Mouse (Mus musculus): ENCODE measurements around the gene Rdh14. TPM values are rescaled to one million over a fixed set of nuclear protein-coding genes. Genes with fewer than 3 reads are reported as not detected.

The Rdh14 gene
- total RNA-seq (2012; rRNA removed): 10.9 and 11.0 TPM in 2 replicates
- 10 to 100 TPM in 1 of 2 experiments, not detected in 1; 12.9 TPM for polyA plus RNA-seq (2012; ENCODE audit: insufficient read depth in 1 of 2, insufficient read length in 2 of 2, low read depth in 1 of 2, low replicate concordance in 2 of 2, missing spikeins in 1 of 2)

DNA sequence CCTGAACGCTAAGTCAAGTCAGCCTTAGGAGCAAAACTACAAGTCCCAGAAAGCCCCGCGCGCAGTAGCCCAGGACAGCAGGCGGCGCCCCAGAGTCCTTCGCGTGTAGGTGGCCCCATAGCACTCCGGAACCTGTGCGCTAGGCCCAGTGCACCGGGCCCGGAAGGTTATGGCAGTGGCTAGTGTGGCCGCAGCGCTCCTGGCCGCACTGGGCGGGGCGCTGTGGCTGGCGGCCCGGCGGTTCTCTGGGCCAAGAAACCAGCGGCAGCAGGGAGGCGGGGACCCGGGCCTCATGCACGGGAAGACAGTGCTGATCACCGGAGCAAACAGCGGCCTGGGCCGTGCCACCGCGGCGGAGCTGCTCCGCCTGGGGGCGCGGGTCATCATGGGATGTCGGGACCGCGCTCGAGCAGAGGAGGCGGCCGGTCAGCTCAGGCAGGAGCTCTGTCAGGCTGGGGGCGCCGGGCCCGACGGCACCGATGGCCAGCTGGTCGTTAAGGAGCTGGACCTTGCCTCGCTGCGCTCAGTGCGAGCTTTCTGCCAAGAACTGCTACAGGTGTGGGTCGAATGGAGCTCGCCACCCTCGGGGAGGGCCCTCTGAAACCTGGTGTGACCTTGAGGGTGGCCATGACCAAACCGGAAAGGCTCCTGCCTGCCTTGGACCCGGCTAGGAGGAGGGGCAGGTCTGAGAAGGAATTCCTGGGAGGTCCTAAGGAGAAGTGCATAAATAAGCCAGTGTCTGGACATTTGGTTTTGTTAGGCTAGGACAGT, at the start of gene Rdh14:
TSS of gene Rdh14 (plus strand) at position 102 of the 771 bp plus-strand sequence.
- no peaks in the 10 kb centered on the region for H3K9me3 ChIP-seq (replicated peaks; ENCODE audit: insufficient read depth, low read length)
- peak within 1 kb of the TSS; percentile 56 for H3K27ac ChIP-seq (ENCODE audit: control insufficient read depth, low read depth, low read length)
- peaks cover 0 to 10% of the 10 kb centered on the region in 2 experiments; a peak in 2 of 4 replicates for H3K36me3 ChIP-seq (ENCODE audit: control insufficient read depth in 1 of 2, insufficient read depth in 2 of 2, low read length in 2 of 2)
- peak within 1 kb of the TSS; percentile 94 for H3K9ac ChIP-seq (ENCODE audit: control insufficient read depth, low read depth, low read length, poor library complexity, severe bottlenecking)
- TF ChIP-seq MXI1 (IDR thresholded peaks at IDR 0.05; ENCODE audit: low read depth, low read length) (0 out of 2 replicates have a peak, but pooled peaks have one; percentile 25), UBTF (IDR thresholded peaks at IDR 0.05; ENCODE audit: borderline replicate concordance, insufficient read depth, low read depth, low read length) (no peak), ZMIZ1 (IDR thresholded peaks at IDR 0.05; ENCODE audit: low read depth, low read length) (no peak), CHD2 (IDR thresholded peaks at IDR 0.05; ENCODE audit: low read length) (no peak), RCOR1 (IDR thresholded peaks at IDR 0.05; ENCODE audit: low read depth, low read length) (no peak), USF2 (IDR thresholded peaks at IDR 0.05; ENCODE audit: borderline replicate concordance in 1 of 2, insufficient read depth in 1 of 2, low read depth in 1 of 2, low read length in 2 of 2) (no peak), ELF1 (IDR thresholded peaks at IDR 0.05; ENCODE audit: low read depth, low read length) (peak; percentile 92), MYB (IDR thresholded peaks at IDR 0.05; ENCODE audit: low read depth, low read length) (no peak), SIN3A (IDR thresholded peaks at IDR 0.05; ENCODE audit: low read length) (peak; percentile 73), KAT2A (conservative IDR thresholded peaks at IDR 0.05; ENCODE audit: low read depth, low read length) (peak; percentile 88), POLR2AphosphoS5 (IDR thresholded peaks at IDR 0.05; ENCODE audit: borderline replicate concordance, low read depth, low read length) (no peak), MAZ (IDR thresholded peaks at IDR 0.05; ENCODE audit: low read depth, low read length) (no peak), NRF1 (IDR thresholded peaks at IDR 0.05; ENCODE audit: insufficient read depth, low read depth, low read length, poor library complexity, severe bottlenecking) (peak; percentile 35; the same call in 1 of the 2 replicates), EP300 (IDR thresholded peaks at IDR 0.05; ENCODE audit: low read depth in 1 of 2, low read length in 2 of 2) (no peak), JUND (IDR thresholded peaks at IDR 0.05; ENCODE audit: low read depth, low read length) (no peak), ZC3H11A (IDR thresholded peaks at IDR 0.05; ENCODE audit: low read depth, low read length) (no peak), ETS1 (IDR thresholded peaks at IDR 0.05; ENCODE audit: low read depth, low read length) (0 out of 2 replicates have a peak, but pooled peaks have one; percentile 20), ZKSCAN1 (IDR thresholded peaks at IDR 0.05; ENCODE audit: low read depth, low read length) (no peak), NELFE (IDR thresholded peaks at IDR 0.05; ENCODE audit: low read depth, low read length) (peak; percentile 74), GABPA (IDR thresholded peaks at IDR 0.05; ENCODE audit: low read depth, low read length) (no peak), USF1 (IDR thresholded peaks at IDR 0.05; ENCODE audit: low read depth, low read length) (no peak), TBP (IDR thresholded peaks at IDR 0.05; ENCODE audit: low read depth, low read length) (0 out of 2 replicates have a peak, but pooled peaks have one; percentile 23), RAD21 (IDR thresholded peaks at IDR 0.05; ENCODE audit: low read depth, low read length) (no peak), SMC3 (IDR thresholded peaks at IDR 0.05; ENCODE audit: low read depth, low read length) (no peak), POLR2A (IDR thresholded peaks at IDR 0.05; ENCODE audit: control insufficient read depth in 1 of 2, insufficient read depth in 1 of 2, low read depth in 1 of 2, low read length in 2 of 2, poor library complexity in 1 of 2) (peak; percentile 71 to 90; a peak in 3 of 4 replicates), ZNF384 (IDR thresholded peaks at IDR 0.05; ENCODE audit: low read depth, low read length) (no peak), TCF12 (IDR thresholded peaks at IDR 0.05; ENCODE audit: low read depth, low read length) (no peak; the same call in 1 of the 2 replicates), HCFC1 (IDR thresholded peaks at IDR 0.05; ENCODE audit: low read depth, low read length) (peak; percentile 99), CTCF (IDR thresholded peaks at IDR 0.05 in 2 of 3, conservative IDR thresholded peaks at IDR 0.05 in 1 of 3; ENCODE audit: control insufficient read depth in 1 of 3, insufficient read depth in 1 of 3, low read depth in 2 of 3, low read length in 3 of 3, poor library complexity in 1 of 3, severe bottlenecking in 1 of 3) (peak in 2 of 3 experiments; percentile 58; a peak in 4 of 6 replicates)
- DNase-seq (ENCODE audit: low read depth, low spot score): peak; percentile 95
- H3K27me3 ChIP-seq (ENCODE audit: control insufficient read depth in 1 of 2, insufficient read depth in 2 of 2, low read length in 2 of 2): no peaks in the 10 kb centered on the region
- H3K4me3 ChIP-seq (ENCODE audit: control insufficient read depth in 1 of 2, insufficient read depth in 1 of 2, low read depth in 2 of 2, low read length in 2 of 2): peak within 1 kb of the TSS; percentile 77 to 81
- H3K4me1 ChIP-seq (ENCODE audit: control insufficient read depth in 1 of 2, insufficient read depth in 2 of 2, low read length in 2 of 2): peaks cover 0 to 3% of the 10 kb centered on the region in 2 experiments; a peak in 1 of 4 replicates
- peaks cover 7% of the 10 kb centered on the region for H3K79me2 ChIP-seq (ENCODE audit: control insufficient read depth, insufficient read depth, low read length, poor library complexity)

All from MEL (cell line).